Mouse (Mus musculus) retina, postnatal 7 days (tissue): ENCODE results near the gene Pank2.
"Not testable (repeated sequence)": the region's sequence is repeated elsewhere in the genome, so short reads cannot be mapped to it uniquely, and the experiment has no call there.

Experiments used
- DNase-seq: peaks from one replicate; pipeline ENCODE4 v3.0.0-alpha.2; 2012; ENCODE audit warnings: low read depth, low spot score

The Pank2 gene

DNA sequence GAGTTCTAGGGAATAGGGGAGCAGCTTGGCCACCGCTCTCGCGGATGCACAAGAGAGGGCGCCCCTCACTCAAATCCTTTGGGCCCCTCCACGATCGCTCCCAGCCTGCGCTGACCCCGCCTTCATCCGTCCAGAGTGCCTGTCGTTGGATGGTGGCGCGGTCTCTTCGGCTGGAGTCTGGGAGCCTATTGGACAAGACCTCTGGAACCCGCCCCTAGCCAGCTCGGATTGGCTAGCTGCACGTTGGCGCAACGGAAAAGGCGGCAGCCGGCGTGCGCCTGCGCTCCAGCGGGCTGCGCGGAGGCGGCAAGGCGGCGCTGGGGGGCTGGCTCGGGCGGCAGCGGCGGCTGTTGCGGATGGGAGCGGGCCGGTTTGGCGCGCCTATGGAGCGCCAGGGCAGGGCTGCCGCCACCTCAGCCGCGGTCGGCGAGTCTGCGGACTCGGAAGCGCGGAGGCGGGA, at the start of gene Pank2:
TSS of gene Pank2 (plus strand) at position 283 of the 460 bp plus-strand sequence.
- DNase-seq: peak; percentile 93

DNA sequence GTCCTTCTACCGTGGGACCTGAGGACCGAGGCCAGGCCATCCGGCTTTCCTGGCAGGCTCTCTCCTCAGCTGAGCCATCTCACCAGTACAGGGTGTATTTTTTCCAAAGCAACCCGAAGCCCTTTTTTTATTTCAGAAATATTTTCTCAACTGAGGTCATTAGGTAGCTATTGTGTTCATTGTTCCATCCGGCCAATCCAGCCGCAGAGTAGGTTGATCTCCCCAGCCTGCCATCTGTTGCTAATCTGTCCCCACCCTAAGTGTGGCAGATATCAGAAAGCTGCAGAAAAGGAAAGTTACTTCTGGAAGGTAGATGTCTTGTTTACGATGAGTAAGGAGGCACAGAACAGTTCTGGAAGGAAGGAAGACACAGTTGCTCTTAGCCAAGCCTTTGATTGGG, 48.5 kb upstream of the Pank2 start:
- DNase-seq: no peak

DNA sequence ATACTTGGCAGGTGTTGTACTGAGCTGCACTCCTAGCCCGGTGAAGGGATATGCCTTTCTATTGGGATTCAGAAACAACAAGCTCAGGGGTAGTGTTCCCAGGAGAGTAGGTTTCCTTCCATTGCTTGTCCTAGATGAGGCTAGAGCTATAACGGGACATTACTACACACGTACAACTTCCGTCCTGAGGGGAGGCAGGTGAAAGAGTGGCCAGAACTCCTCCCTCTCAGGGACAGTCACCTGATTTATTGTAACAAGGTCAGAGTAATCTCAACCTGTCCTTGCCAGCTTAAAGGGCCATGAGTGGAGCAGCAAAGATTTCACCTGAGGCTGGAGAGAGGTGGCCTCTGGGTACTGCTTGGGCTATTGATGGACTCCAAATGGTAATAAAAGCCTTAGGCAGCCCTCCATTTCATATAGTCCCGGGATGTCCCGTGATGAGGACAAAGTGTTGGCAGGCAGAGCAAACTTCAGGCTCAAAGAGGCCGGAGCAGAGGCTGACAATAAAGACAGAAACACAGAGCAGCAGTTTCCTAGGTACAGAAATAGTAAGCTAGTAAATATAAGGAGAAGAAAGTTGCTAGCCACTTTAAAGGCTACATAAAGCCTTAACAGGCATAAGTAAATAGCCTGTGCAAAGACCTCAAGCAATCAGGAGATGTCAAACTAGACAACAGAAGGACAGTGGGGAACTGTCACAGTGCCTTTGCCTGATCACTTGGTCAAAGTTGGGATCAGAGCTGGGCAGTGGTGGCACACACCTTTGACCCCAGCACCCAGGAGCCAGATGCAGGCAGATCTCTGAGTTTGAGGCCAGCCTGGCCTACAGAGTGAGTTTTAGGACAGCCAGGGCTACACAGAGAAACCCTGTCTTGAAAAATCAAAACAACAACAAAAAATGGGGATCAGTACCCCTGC, 46.1 kb upstream of the Pank2 start:
- DNase-seq: no peak

DNA sequence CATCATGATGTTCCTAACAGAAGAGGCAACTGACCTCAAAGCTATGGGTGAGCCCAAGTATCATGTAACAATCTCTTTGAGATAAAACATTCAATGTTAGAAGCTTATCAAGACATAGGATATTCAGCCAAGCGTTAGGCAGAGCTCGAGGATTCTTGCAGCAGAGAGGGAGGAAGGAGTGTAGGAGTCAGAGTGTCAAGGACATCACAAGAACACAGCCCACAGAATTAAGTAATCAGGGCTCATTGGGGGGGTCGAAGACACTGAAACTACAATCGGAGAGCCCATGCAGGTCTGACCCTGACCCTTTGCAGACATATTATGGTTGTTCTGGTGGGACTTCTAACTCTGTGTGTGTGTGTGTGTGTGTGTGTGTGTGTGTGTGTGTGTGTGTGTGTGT, 42.3 kb upstream of the Pank2 start:
- DNase-seq: no peak

DNA sequence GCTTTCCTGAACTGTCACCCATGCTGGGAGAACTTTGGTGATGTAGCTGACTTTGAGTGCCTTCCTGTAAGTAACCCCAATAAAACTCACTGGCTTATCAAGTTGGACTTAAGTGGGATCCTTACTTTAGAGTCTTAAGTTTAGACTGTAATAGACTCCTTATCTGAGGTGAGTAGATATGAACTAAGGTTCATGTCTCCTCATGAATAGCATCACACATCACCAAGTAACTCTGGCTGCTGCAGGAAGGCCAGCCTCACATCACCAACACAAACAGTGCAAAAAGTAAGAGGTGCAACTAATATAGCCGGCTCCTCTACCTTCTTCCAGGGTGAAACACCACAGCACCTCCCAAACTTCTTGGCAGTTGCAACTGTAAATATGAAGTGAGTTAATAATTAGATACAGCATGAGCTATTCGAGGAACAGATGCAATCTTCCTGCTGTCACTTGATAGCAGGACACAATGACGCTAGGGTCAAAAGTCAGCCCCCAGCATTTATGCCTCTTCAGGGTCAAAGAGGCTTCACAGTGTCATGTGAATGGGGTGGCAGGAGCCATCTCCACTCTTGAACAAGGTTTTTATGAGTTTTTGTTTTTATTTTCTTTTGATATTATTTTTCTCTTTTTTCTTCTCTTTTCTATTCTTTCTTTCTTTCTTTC, 40.3 kb upstream of the Pank2 start:
- DNase-seq: no peak

DNA sequence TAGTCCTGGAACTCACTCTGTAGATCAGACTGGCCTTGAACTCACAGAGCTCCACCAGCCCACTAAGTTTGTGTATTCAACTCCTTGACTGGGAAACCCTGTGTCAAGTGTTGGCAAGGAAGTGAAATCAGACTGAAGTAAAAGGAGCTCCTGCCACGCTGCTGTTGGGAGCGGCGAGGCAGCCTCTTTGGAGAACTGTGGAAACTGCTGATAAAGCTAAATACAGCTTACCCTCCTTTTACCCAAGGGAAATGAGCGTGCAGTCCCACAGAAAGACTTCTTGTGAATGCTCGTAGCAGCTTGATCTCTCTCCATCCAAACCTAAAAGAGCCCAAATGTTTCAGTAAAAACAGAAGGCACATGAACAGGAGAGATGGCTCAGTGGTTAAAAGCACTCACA, 39.7 kb upstream of the Pank2 start:
- DNase-seq: no peak

DNA sequence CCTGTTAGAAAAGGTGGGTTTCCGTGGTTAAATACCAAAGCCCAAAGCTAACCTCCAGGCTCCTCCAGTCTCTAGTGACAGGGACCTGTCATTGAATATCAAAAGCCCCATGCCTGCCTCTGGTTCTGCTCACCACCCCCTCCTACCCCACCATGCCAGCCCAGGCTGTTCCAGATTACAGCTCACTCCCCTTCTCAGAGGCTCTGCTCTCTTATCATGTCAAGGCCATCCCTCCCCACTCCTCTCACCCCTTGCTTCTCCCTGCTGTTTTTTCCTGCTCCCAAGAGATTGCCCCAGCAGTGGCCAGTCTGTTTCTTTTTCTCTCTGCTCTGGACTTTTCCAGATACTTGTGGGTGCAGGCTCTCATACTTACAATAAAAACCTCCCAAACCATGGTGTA, 38.7 kb upstream of the Pank2 start:
- DNase-seq: no peak

DNA sequence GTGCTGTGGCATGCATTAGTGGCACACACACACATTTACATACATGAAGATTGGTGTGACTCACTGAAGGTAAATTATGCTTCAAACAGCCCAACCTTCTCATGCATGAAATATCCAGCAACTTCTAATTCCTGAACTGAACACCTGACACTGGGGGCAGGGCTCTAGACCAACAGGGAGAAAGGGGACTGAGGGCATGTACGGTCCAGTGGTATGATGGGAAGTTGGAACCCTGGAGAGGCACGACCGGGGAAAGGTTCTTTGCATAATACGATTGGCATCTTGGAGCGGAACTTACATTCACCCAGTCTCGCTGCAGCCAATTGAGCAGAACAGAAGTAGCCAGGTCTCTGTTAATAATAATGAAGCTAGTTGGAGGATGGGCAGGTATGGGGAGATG, 37.1 kb upstream of the Pank2 start:
- DNase-seq: no peak

DNA sequence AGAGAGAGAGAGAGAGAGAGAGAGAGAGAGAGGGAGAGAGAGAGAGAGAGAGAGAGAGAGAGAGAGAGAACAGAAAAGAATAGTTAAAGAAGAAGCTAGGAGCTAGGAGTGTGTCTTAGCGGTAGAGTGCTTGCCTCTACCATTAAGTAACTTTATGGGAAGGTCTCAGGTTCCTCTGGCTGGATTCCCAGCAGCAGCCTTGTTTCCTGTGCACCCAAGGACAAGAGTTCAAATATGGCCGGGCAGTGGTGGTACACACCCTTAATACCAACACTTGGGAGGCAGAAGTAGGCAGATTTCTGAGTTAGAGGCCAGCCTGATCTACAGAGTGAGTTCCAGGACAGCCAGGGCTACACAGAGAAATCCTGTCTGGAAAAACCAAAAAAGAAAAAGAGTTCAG, 35.6 kb upstream of the Pank2 start:
- not testable (repeated sequence) for DNase-seq

DNA sequence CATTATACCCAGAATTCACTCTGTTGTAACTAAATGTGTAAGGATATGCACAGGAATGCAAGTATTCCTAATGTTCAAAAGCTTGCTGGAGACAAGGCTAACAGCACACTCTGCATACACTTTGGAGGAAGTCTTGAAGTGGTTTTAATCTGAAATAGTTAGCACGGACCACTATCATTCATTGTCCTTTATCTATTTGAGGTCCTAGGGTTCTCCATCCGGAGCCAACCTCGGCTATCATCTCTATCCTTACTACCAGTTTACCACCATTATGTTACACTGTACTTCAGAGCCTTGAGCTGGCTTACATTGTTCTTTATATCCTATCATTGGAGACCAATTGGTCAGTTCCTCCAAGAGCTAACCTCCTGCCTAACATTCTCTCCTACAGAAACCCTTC, 35.1 kb upstream of the Pank2 start:
- DNase-seq: no peak

DNA sequence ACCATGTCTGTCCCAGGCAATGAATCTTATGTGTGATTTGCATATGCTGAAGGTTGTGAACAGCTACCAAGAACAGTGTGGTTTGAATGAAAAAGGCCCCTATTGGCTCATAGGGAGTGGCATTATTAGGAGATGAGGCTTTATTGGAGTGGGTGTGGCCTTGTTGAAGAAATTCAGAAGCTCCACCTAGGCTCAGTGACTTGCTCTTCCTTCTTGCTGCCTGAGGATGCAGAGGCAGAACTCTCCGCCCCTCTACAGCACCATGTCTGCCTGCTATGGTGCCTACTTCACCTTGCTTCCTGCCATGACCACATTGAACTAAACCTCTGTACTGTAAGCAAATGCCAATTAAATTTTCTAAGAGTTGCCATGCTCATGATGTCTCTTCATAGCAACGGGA, 29.7 kb upstream of the Pank2 start:
- DNase-seq: no peak

DNA sequence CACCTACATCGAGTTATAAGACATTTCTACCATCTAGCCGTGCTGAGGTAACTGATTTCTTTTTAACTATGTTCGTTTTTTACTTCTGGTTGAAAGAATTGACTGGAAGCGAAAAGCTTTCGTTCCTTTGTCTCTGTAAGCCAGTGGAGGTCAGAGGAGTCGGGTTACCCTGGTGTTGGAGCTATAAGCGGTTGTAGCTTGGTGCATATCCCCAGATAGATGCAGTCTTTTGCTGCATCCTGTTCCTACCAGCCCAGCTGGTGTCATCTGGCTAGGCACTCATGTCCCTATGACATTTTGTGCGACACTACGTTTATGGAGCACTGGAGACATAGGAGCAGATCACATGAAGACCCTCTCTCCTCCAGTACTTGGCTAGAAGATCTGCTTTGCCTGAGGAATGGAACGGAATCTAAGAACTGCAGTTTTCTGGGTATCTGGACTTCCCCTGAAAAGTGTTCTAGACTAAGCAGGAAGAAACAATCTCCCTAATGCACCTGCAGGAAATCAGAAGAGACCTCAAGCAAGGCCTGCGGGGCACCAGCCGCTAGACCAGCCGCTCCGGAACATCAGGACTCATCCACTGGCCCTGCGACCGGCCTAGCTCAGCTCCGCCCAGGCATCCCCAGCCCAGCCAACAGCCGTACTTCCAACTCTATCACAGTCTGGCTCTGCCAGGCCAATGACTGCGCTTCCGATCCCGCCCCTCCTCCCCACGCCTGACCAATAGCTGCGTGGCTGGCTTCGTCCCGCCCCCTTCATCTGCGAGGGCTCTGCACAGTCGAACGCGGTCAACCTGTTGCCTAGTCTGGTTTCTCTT, 28.8 kb upstream of the Pank2 start, which contains the start of gene Mavs:
TSS of gene Mavs (plus strand) at position 757 of the 820 bp plus-strand sequence.
- DNase-seq: peak; percentile 86

DNA sequence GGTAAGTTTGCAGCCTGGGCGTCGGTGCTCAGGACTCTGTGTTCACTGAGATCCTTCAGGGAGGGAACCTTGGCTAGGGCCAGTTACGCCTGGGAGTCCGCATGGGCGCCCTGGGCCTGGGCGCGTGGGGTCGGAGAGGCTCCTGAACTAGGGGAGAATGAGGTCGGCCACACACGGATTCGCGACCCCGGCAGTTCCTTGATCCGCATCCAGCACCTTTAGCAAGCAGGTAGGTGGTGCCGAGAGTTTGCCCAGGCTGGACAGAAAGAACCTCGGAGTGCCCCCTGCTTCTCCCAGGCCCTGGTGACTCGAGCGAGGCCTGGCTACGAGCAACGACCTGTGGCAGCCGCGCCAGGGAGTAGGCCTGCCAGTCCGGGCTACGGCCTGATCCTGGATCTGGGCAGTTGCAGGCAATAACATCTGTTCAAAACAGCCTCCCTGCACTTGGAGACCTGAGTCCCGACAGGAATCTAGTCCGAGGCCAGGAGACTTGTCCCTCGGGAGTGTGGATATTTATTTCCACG, 28.1 kb upstream of the Pank2 start:
- no peak for DNase-seq

DNA sequence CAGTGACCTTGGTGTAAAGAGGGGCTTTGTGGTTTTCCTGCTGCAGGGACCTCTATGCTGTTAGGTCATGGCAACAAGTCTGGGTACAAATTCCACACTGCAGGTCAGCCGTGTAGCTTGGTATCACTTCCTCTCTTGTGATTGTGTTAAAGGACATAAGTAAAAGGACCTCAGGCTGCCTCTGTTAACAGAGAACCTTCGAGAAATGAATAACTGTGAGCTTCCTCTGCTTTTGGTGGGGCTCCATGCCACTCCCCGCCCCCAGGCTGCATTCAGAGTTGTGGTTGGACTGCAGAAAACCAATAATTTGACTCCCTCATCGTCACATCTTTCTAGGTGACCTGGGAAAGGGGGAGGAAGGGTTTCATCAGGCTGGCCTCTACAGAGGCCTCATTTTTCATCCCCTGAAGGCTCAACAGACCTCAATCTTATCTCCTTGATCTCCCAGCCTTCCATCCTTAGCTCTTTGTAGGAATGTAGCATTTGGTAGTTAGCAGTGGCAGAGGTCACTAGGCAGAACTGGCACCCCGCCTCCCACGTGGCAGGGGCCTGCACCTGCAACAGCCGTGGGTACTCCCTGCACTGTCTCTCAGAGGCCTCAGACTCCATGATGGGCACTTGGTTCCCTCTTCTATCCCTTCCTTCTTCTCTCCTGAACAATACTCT, 27.2 kb upstream of the Pank2 start:
- DNase-seq: no peak

DNA sequence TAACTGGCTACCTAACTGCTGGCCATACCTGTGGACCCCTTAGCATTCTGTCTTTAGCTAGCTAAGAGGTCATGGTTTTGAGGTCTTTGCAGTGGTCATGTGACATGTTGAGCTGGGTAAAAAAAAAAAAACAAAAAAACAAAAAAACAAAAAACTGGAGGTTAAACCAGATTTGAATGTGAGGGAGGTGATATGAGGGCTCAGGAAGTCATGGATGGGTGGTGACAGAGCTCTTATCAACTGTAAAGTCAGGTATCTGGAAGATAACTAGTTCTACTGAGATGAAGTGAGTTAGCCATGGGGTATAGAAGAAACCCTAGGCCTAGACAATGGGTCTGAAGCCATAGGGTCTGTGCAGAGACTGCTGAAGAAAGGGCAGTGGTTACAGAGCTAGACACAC, 20.1 kb upstream of the Pank2 start:
- no peak for DNase-seq

DNA sequence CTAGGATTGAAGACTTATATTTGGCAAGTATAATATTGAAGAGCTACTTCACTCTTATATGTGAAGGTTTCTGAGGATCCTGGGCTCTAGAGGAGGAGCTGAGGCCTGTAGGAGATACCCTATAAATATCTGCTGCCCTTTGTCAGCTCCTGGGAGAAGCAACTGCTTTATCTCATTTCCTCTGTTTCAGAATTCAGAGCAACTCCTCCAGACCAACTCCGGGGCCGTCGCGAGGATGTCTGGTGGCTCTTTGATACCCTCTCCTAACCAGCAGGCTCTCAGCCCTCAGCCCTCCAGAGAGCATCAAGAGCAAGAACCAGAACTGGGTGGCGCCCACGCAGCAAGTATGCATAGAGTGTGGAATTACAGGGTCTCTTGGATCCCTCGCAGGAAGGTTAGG, 19.4 kb upstream of the Pank2 start:
- DNase-seq: no peak

DNA sequence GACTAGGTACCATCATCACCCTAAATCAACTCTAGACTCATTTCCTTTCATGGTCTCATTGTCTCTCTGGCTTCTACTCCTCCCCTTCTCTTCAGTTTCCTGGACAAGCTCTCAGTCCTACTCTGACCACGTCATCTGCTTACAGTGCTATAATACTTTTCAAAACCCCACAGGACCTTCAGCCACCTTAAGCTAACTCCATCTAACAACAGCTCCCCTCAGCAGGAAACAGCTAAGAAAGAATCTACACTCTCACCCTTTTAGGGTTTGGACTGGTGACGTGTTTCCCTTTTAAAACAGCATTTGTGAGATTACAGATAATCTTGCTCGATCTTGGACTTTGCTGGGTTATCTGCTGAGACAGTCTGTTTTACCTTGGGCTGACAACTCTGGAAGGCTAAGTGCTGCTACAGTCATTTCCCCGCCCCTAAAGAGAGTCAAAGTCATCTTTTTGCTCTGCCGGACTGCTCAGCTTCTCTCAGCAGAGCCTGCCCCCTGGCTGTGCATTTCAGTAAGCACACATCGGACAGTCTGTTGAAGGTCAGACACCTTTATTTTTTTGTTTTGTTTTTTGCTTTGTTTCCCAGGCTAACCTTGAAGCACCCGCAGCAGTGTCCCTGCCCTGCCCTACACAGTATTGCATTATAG, 8.5 kb upstream of the Pank2 start:
- DNase-seq: peak; percentile 35

DNA sequence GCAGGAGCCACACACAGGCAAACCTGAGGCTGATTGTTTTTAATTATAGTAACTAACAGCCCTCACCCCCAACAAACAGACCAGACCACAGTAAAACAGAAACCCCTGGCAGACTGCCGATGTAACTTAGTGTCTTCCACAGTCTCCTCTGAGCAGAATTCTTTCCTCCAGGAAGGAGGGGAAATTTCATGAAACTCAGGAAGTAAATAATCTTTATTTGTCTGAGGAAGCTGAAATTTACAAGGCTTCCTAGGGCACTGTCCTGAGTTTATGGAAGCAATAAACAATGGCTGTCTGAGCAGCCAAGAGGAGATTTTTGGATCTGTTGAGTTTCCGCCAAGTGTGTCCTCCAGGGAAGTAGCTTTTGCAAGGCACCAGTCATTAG, 8.0 kb upstream of the Pank2 start:
- DNase-seq: no peak

DNA sequence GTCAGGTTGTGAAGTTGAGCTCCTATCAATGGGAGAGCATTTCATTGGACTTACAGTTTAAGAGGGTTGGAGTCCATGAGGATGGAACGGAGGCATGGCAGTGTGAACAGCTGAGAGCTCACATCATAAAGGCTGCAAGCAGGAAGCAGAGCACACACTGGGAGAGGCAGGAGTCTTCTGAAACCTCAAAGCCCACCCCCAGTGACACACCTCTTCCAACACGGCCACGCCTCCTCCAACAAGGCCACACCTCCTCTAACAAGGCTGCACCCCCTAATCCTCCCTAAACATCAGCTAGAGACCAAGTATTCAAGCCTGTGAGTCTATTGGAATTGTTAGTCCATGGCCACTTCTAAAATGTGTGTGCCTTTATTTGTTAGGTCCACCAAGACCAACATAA, 6.6 kb upstream of the Pank2 start:
- DNase-seq: no peak

DNA sequence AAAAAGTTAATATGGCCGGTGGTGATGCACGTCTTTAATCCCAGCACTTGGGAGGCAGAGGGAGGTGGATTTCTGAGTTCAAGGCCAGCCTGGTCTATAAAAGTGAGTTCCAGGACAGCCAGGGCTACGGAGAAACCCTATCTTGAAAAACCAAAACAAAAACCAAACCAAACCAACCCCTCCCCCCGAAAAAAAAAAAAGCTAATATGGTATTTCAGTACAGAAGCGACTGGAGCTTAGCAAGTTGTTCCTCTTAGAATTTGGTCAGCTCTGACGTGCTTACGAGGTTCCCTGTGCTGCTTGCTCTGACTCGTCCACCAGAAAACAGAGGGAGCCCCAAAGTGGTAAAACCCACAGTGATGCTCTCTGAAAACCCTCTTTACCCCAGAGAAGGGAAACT, 3.6 kb upstream of the Pank2 start:
- no peak for DNase-seq
